8 mouse cellular contexts compared by ENCODE assay signal in genomic region chr14:76765094-76765504, GRCm38 (mm10).
DNase-seq lines count a peak whose midpoint lies in the region; ATAC-seq and TF ChIP-seq lines count a peak whose summit lies in the region.

No protein-coding gene starts in this region.

- peaks cover 25% of the 10 kb centered on the region for H3K4me1 ChIP-seq in kidney, embryonic 16.5 days (ENCODE audit: insufficient read depth, low read length)
- no peaks in the 10 kb centered on the region for H3K4me1 ChIP-seq in kidney, adult 2 months (ENCODE audit: control insufficient read depth, insufficient read depth, low read length)
- peaks cover 38% of the 10 kb centered on the region for H3K4me1 ChIP-seq in heart, embryonic 11.5 days (ENCODE audit: control insufficient read depth, insufficient read depth, low read length)
- H3K4me1 ChIP-seq in limb, embryonic 10.5 days: peaks cover 39% of the 10 kb centered on the region

- no peaks in the 10 kb centered on the region for H3K9me3 ChIP-seq in kidney, embryonic 16.5 days (ENCODE audit: low read length)
- no peaks in the 10 kb centered on the region for H3K9me3 ChIP-seq in heart, embryonic 11.5 days (replicated peaks; ENCODE audit: control insufficient read depth, low read length)
- no peaks in the 10 kb centered on the region for H3K9me3 ChIP-seq in limb, embryonic 10.5 days (replicated peaks)

- 0 out of 2 replicates have a peak, but pooled peaks have one; percentile 37 for ATAC-seq in kidney, embryonic 16.5 days (ENCODE audit: low FRiP score, low TSS enrichment)
- ATAC-seq in heart, embryonic 11.5 days (replicated peaks; ENCODE audit: insufficient number of reproducible peaks, low FRiP score, low TSS enrichment): no peak

- H3K9ac ChIP-seq in kidney, embryonic 16.5 days (replicated peaks; ENCODE audit: low read length): peak overlapping the region; percentile 42; the same call in 1 of the 2 replicates
- 0 out of 2 replicates have a peak overlapping the region, but pooled peaks have one; percentile 46 for H3K9ac ChIP-seq in heart, embryonic 11.5 days (ENCODE audit: low read depth, low read length)

- H3K36me3 ChIP-seq in kidney, embryonic 16.5 days (ENCODE audit: insufficient read depth, low read length): no peaks in the 10 kb centered on the region
- no peaks in the 10 kb centered on the region for H3K36me3 ChIP-seq in kidney, adult 2 months (ENCODE audit: control insufficient read depth, insufficient read depth, low read length)
- H3K36me3 ChIP-seq in heart, embryonic 11.5 days (ENCODE audit: control insufficient read depth, insufficient read depth, low read length): no peaks in the 10 kb centered on the region
- no peaks in the 10 kb centered on the region for H3K36me3 ChIP-seq in limb, embryonic 10.5 days

- H3K4me2 ChIP-seq in kidney, embryonic 16.5 days (replicated peaks; ENCODE audit: low read depth, low read length): no peak overlapping the region
- no peak overlapping the region for H3K4me2 ChIP-seq in heart, embryonic 11.5 days

- TF ChIP-seq CTCF in kidney, adult 2 months (conservative IDR thresholded peaks at IDR 0.05; ENCODE audit: insufficient read depth, insufficient read length, low read depth, low read length): no peak

- H3K27ac ChIP-seq in kidney, embryonic 16.5 days (ENCODE audit: low read length): peak overlapping the region; percentile 75
- H3K27ac ChIP-seq in kidney, adult 2 months (ENCODE audit: insufficient read depth, low read depth, low read length): no peak overlapping the region
- peak overlapping the region; percentile 68 for H3K27ac ChIP-seq in heart, embryonic 11.5 days (ENCODE audit: low read depth, low read length)
- peak overlapping the region; percentile 84 for H3K27ac ChIP-seq in limb, embryonic 10.5 days

- H3K27me3 ChIP-seq in kidney, embryonic 16.5 days (ENCODE audit: insufficient read depth, low read length): no peaks in the 10 kb centered on the region
- H3K27me3 ChIP-seq in kidney, adult 2 months (replicated peaks; ENCODE audit: control insufficient read depth, insufficient read depth, low read length): no peaks in the 10 kb centered on the region
- no peaks in the 10 kb centered on the region for H3K27me3 ChIP-seq in heart, embryonic 11.5 days (ENCODE audit: control insufficient read depth, insufficient read depth, low read length)
- H3K27me3 ChIP-seq in limb, embryonic 10.5 days (ENCODE audit: low read depth, poor library complexity, severe bottlenecking): no peaks in the 10 kb centered on the region

- 54% methylated on average over 6 of the region's 6 CpGs for WGBS in kidney, embryonic 16.5 days
- 88% methylated on average over 6 of the region's 6 CpGs for WGBS in kidney, adult 2 months
- 56% methylated on average over 6 of the region's 6 CpGs for WGBS in heart, embryonic 11.5 days (ENCODE audit: insufficient replicate concordance)
- 51% methylated on average over 6 of the region's 6 CpGs for WGBS in limb, embryonic 10.5 days

- no peak for TF ChIP-seq POLR2A in kidney, adult 2 months (IDR thresholded peaks at IDR 0.05; ENCODE audit: low read depth, low read length)

- no peak for DNase-seq in kidney, adult 2 months
- peak; percentile 47 for DNase-seq in embryo, embryonic 10.5 days (ENCODE audit: low spot score)
- DNase-seq in limb, embryonic 10.5 days (ENCODE audit: low spot score): peak; percentile 54
- DNase-seq in testis, postnatal 10 days (ENCODE audit: low spot score): peak; percentile 62
- no peak for DNase-seq in cerebellum, adult 9-11 months
- DNase-seq in ovary, postnatal 36 days (ENCODE audit: low spot score): no peak

- H3K4me3 ChIP-seq in kidney, embryonic 16.5 days (ENCODE audit: low read length): no peak overlapping the region
- H3K4me3 ChIP-seq in kidney, adult 2 months (ENCODE audit: insufficient read depth, low read depth, low read length): no peak overlapping the region
- H3K4me3 ChIP-seq in heart, embryonic 11.5 days (ENCODE audit: low read depth, low read length): no peak overlapping the region
- 0 out of 2 replicates have a peak overlapping the region, but pooled peaks have one; percentile 2 for H3K4me3 ChIP-seq in limb, embryonic 10.5 days

Comparison
In these comparisons a context has a peak if more than half of its experiments do, and no peak if none do; other contexts are left out.
1. DNase-seq: peak in embryo, embryonic 10.5 days (single experiment), limb, embryonic 10.5 days (single experiment) and testis, postnatal 10 days (single experiment); none in kidney, adult 2 months (single experiment), cerebellum, adult 9-11 months (single experiment) and ovary, postnatal 36 days (single experiment).